Mouse (Mus musculus): ENCODE data around the gene Car7. TPM values are rescaled to one million over a fixed set of nuclear protein-coding genes. Genes with fewer than 3 reads are reported as not detected.
"Not testable (repeated sequence)": the region's sequence is repeated elsewhere in the genome, so short reads cannot be mapped to it uniquely, and the experiment has no call there.

Car7 gene
- polyA plus RNA-seq, 1 experiment, result 0.90 TPM

GRCm38 (mm10) chr8:104576820-104577219 lies 42.3 kb downstream of the Car7 start:
- 81% methylated on average over 3 of the region's 3 CpGs for WGBS
- TF ChIP-seq CTCF (IDR thresholded peaks at IDR 0.05; ENCODE audit: control insufficient read depth, insufficient read depth, low read length) (no peak), POLR2A (IDR thresholded peaks at IDR 0.05; ENCODE audit: borderline replicate concordance, control insufficient read depth, low read depth, low read length) (no peak)
- Histone ChIP-seq H3K4me1 (ENCODE audit: control insufficient read depth, insufficient read depth, low read length) (no peaks in the 10 kb centered on the region), H3K27ac (ENCODE audit: control insufficient read depth, insufficient read depth, low read depth, low read length, poor library complexity) (no peak overlapping the region), H3K4me3 (replicated peaks; ENCODE audit: control insufficient read depth, low read depth, low read length) (no peak overlapping the region)

GRCm38 (mm10) chr8:104577606-104578005 lies 43.1 kb downstream of the Car7 start:
- H3K4me1 ChIP-seq (ENCODE audit: control insufficient read depth, insufficient read depth, low read length); H3K4me3 ChIP-seq (replicated peaks; ENCODE audit: control insufficient read depth, low read depth, low read length); H3K27ac ChIP-seq (ENCODE audit: control insufficient read depth, insufficient read depth, low read depth, low read length, poor library complexity): not testable (repeated sequence)
- WGBS, result 82% methylated on average over 17 of the region's 17 CpGs

- no peak overlapping the region for H3K27ac ChIP-seq (ENCODE audit: control insufficient read depth, insufficient read depth, low read depth, low read length, poor library complexity)
- TF ChIP-seq POLR2A (IDR thresholded peaks at IDR 0.05; ENCODE audit: borderline replicate concordance, control insufficient read depth, low read depth, low read length) (no peak), CTCF (IDR thresholded peaks at IDR 0.05; ENCODE audit: control insufficient read depth, insufficient read depth, low read length) (no peak)
- H3K4me3 ChIP-seq (replicated peaks; ENCODE audit: control insufficient read depth, low read depth, low read length), result no peak overlapping the region
- H3K4me1 ChIP-seq (ENCODE audit: control insufficient read depth, insufficient read depth, low read length), result no peaks in the 10 kb centered on the region
- WGBS, result 49% methylated on average over 1 of the region's 1 CpGs
Observed at GRCm38 (mm10) chr8:104584522-104584921, 50.0 kb downstream of the Car7 start.

- no peak overlapping the region for H3K27ac ChIP-seq (ENCODE audit: control insufficient read depth, insufficient read depth, low read depth, low read length, poor library complexity)
- 92% methylated on average over 3 of the region's 3 CpGs for whole genome bisulfite sequencing
- no peak overlapping the region for H3K4me3 ChIP-seq (replicated peaks; ENCODE audit: control insufficient read depth, low read depth, low read length)
- TF ChIP-seq CTCF (IDR thresholded peaks at IDR 0.05; ENCODE audit: control insufficient read depth, insufficient read depth, low read length), result no peak
- TF ChIP-seq POLR2A (IDR thresholded peaks at IDR 0.05; ENCODE audit: borderline replicate concordance, control insufficient read depth, low read depth, low read length), result no peak
- no peaks in the 10 kb centered on the region for H3K4me1 ChIP-seq (ENCODE audit: control insufficient read depth, insufficient read depth, low read length)
Observed at GRCm38 (mm10) chr8:104590284-104590683, 55.8 kb downstream of the Car7 start.

GRCm38 (mm10) chr8:104591133-104591834 lies 56.8 kb downstream of the Car7 start, which contains the start of gene Pdp2:
Gene Pdp2 (plus strand): TSS chr8:104591451.
- Histone ChIP-seq H3K4me1 (ENCODE audit: control insufficient read depth, insufficient read depth, low read length) (no peaks in the 10 kb centered on the region), H3K27ac (ENCODE audit: control insufficient read depth, insufficient read depth, low read depth, low read length, poor library complexity) (peak within 1 kb of the TSS; percentile 56), H3K4me3 (replicated peaks; ENCODE audit: control insufficient read depth, low read depth, low read length) (peak within 1 kb of the TSS; percentile 74)
- TF ChIP-seq CTCF (IDR thresholded peaks at IDR 0.05; ENCODE audit: control insufficient read depth, insufficient read depth, low read length) (no peak), POLR2A (IDR thresholded peaks at IDR 0.05; ENCODE audit: borderline replicate concordance, control insufficient read depth, low read depth, low read length) (peak; percentile 76; the same call in 1 of the 2 replicates)
- WGBS, result under 1% methylated on average over 44 of the region's 44 CpGs

GRCm38 (mm10) chr8:104591856-104592255 lies 57.4 kb downstream of the Car7 start:
- H3K4me1 ChIP-seq (ENCODE audit: control insufficient read depth, insufficient read depth, low read length), result no peaks in the 10 kb centered on the region
- TF ChIP-seq CTCF (IDR thresholded peaks at IDR 0.05; ENCODE audit: control insufficient read depth, insufficient read depth, low read length) (no peak), POLR2A (IDR thresholded peaks at IDR 0.05; ENCODE audit: borderline replicate concordance, control insufficient read depth, low read depth, low read length) (no peak)
- peak overlapping the region; percentile 74 for H3K4me3 ChIP-seq (replicated peaks; ENCODE audit: control insufficient read depth, low read depth, low read length)
- H3K27ac ChIP-seq (ENCODE audit: control insufficient read depth, insufficient read depth, low read depth, low read length, poor library complexity), result no peak overlapping the region
- 2% methylated on average over 9 of the region's 9 CpGs for WGBS

GRCm38 (mm10) chr8:104592566-104592965 lies 58.1 kb downstream of the Car7 start:
- H3K27ac ChIP-seq (ENCODE audit: control insufficient read depth, insufficient read depth, low read depth, low read length, poor library complexity), result no peak overlapping the region
- 71% methylated on average over 6 of the region's 6 CpGs for WGBS
- no peaks in the 10 kb centered on the region for H3K4me1 ChIP-seq (ENCODE audit: control insufficient read depth, insufficient read depth, low read length)
- TF ChIP-seq POLR2A (IDR thresholded peaks at IDR 0.05; ENCODE audit: borderline replicate concordance, control insufficient read depth, low read depth, low read length), result no peak
- TF ChIP-seq CTCF (IDR thresholded peaks at IDR 0.05; ENCODE audit: control insufficient read depth, insufficient read depth, low read length), result no peak
- H3K4me3 ChIP-seq (replicated peaks; ENCODE audit: control insufficient read depth, low read depth, low read length), result no peak overlapping the region

GRCm38 (mm10) chr8:104593536-104594325 lies 59.2 kb downstream of the Car7 start:
- H3K27ac ChIP-seq (ENCODE audit: control insufficient read depth, insufficient read depth, low read depth, low read length, poor library complexity), result no peak overlapping the region
- no peak overlapping the region for H3K4me3 ChIP-seq (replicated peaks; ENCODE audit: control insufficient read depth, low read depth, low read length)
- H3K4me1 ChIP-seq (ENCODE audit: control insufficient read depth, insufficient read depth, low read length), result no peaks in the 10 kb centered on the region
- TF ChIP-seq CTCF (IDR thresholded peaks at IDR 0.05; ENCODE audit: control insufficient read depth, insufficient read depth, low read length), result no peak
- TF ChIP-seq POLR2A (IDR thresholded peaks at IDR 0.05; ENCODE audit: borderline replicate concordance, control insufficient read depth, low read depth, low read length), result no peak
- WGBS, result 95% methylated on average over 31 of the region's 31 CpGs
